Mouse (Mus musculus) embryonic fibroblast, embryonic 13.5 days (primary cell): ENCODE results near the gene Cd27.

Source experiments
- CTCF ChIP-seq: IDR thresholded peaks from 2 replicates; pipeline ENCODE4 v1.5.1; 2011; ENCODE audit warnings: mild to moderate bottlenecking, control low read depth, low read length, moderate library complexity, borderline replicate concordance; ENCODE audit not compliant: insufficient read depth
- POLR2A ChIP-seq: IDR thresholded peaks from 2 replicates; pipeline ENCODE4 v1.6.1; 2011; ENCODE audit warnings: low read depth, mild to moderate bottlenecking, control low read depth, low read length, moderate library complexity

DNA sequence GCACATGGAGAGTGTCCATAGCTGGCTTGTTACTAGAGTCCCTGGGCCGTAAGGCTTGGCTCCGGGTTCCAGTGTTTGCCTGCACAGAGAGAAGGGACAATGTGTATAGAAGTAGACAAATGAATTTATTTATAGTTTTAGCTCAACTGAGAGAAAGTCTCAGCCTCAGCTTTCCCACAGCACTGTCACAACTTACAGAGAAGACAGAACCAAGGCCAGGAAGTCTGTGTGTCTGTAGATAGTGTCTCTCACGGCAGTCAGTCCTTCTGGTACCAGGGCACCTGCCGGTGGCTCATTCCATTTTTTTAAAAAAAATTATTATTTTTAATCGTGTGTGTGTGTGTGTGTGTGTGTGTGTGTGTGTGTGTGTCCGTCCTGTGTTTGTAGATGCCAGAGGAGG is 4.3 kb downstream of the Cd27 start:
- TF ChIP-seq CTCF (no peak), POLR2A (no peak)
